Mouse (Mus musculus) liver, adult 2 months (tissue): ENCODE results near the gene Tpm3.

ENCODE experiments used
- CTCF ChIP-seq: fragments of 200-500 bp; IDR thresholded peaks from 2 replicates; pipeline ENCODE4 v1.5.1; 2011; ENCODE audit warnings: low read depth, low read length, control low read depth
- POLR2A ChIP-seq: fragments of 200-500 bp; IDR thresholded peaks from 2 replicates; pipeline ENCODE4 v1.6.1; 2011; ENCODE audit warnings: low read length, control low read depth; ENCODE audit not compliant: insufficient read depth; ENCODE audit errors: extremely low read depth

DNA sequence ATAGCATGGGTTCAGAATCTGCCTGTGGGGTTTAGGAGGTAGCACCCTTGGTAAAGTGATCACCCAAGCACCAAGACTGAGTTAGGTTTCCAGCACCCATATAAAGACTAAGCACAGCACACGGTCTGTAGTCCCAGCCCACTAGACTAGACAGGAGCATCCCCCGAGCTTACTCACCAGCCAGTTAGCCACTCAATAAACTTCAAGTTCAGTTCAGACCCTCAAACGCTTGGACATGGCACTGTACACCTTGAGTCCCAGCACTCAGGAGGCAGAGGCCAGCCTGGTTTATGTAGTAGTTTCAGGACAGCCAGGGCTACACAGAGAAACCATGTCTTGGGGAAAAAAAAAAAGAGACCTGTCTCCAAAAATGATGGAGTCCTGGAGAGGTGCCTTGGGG, 28.6 kb downstream of the Tpm3 start:
- no peak for TF ChIP-seq CTCF
- no peak for TF ChIP-seq POLR2A
